Mouse (Mus musculus) stomach, embryonic 15.5 days (tissue): ENCODE measurements at regions not wholly inside any gene's neighbourhood (a gene's known extent, or its start where the extent isn't known, plus 50 kb on each side); places are given as distances from the start of the nearest gene placed in this dataset.

Experiments
- ATAC-seq: fragments of 200-750 bp; cut with Nextera tagmentation; 2 replicates; pipeline ENCODE4 v1.8.0; 2017; ENCODE audit warnings: low read depth, moderate number of reproducible peaks, moderate TSS enrichment; ENCODE audit not compliant: insufficient read depth, low FRiP score
- H3K27ac ChIP-seq: fragments of 300-500 bp; sonication (generic); 2 replicates; pipeline ENCODE4 v1.5.1; 2015; ENCODE audit warnings: mild to moderate bottlenecking, inconsistent platforms
- H3K27me3 ChIP-seq: fragments of 300-500 bp; sonication (generic); replicated peaks from 2 replicates; pipeline ENCODE4 v1.6.1; 2015; ENCODE audit warnings: inconsistent platforms
- H3K36me3 ChIP-seq: fragments of 300-500 bp; sonication (generic); 2 replicates; pipeline ENCODE4 v1.6.1; 2015; ENCODE audit warnings: inconsistent platforms
- H3K4me1 ChIP-seq: fragments of 300-500 bp; sonication (generic); 2 replicates; pipeline ENCODE4 v1.6.1; 2015; ENCODE audit warnings: inconsistent platforms
- H3K4me2 ChIP-seq: fragments of 300-500 bp; sonication (generic); 2 replicates; pipeline ENCODE4 v1.6.1; 2015; ENCODE audit warnings: mild to moderate bottlenecking, inconsistent platforms
- H3K4me3 ChIP-seq: fragments of 300-500 bp; sonication (generic); replicated peaks from 2 replicates; pipeline ENCODE4 v1.5.1; 2015; ENCODE audit warnings: inconsistent platforms
- H3K9ac ChIP-seq: fragments of 300-500 bp; sonication (generic); 2 replicates; pipeline ENCODE4 v1.6.1; 2015; ENCODE audit warnings: inconsistent platforms
- H3K9me3 ChIP-seq: fragments of 300-500 bp; sonication (generic); 2 replicates; pipeline ENCODE4 v1.6.1; 2016; ENCODE audit warnings: inconsistent platforms
- WGBS: fragments of 180-500 bp; shearing (Covaris S2); methylation state at CpG from one replicate; pipeline ENCODE4 v1.1.7; 2015; 5-methylcytosine and 5-hydroxymethylcytosine counted together

DNA sequence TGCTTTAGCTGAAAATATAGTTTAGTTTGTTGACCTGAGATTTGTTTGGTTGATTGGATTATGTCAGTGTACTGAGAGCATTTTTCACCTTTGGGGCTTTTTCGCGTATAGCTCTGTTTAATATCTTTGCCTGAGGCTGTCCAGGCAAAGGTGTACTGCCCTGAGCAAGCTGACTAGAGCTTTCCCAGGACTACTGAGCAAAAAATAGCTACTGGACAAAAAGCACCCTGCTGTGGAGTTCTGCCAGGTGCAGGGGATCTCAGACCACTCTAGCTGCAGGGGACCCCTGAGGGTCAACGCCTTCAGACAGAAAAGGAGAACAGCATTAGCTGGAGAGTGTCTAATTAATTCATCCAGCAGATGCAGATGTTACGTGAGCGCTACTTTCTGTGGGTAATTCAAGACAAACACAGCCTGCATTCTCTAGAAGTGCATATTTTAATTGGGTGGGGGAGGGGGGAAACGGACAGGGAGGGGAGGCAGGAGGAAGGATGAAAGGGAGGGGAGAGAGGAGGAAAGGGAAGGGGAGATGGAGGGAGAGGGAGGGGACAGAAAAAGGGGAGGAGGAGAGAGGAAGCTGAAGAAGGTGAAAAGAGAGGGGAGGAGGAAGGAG is 61.7 kb downstream of the Thnsl1 start:
- no peak overlapping the region for H3K9ac ChIP-seq
- no peaks in the 10 kb centered on the region for H3K27me3 ChIP-seq
- no peaks in the 10 kb centered on the region for H3K9me3 ChIP-seq
- H3K4me2 ChIP-seq: 0 out of 2 replicates have a peak overlapping the region, but pooled peaks have one; percentile 16
- no peaks in the 10 kb centered on the region for H3K4me1 ChIP-seq
- no peak overlapping the region for H3K27ac ChIP-seq
- 19% methylated on average over 6 of the region's 6 CpGs for WGBS
- no peak for ATAC-seq
- no peaks in the 10 kb centered on the region for H3K36me3 ChIP-seq
- H3K4me3 ChIP-seq: no peak overlapping the region

DNA sequence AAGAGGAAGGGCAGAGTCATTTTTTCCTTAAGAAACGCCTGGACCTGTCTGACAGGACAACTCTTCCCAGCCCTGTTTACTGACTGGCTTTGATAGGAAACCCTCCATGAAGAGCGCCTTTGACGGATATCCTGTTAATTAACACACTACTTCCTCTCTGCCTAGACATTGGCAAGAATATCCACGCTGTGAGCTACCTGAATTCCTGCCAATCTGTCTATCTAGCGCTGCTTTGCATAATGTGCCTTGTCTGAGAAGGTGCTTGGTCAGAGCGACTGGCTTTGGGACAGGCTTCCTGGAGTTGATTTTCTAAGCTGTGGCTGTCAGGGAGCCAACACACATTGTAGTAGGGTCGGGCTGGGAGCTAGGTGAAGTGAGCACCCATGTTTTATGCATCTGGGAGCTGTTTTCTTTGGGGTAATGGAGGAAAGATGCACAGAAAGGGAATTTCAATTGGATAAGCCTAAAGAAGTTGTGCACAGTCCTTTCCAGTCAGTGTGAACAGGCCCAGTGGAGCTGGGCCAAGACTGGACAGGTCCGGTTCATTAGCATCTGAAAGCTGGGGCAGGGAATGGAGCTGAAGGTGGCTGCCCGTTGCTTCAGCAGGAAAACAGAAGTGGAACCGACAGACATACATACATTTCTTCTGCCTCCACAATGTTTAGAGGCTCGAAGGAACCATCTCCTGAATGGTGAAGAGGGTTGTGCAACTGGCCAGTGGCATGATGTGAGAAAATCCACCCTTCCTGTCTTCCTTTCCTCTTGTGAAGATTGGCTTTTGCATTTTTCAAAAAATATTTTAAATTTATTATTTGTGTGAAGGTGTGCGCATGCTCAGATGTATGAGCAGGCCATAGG is 64.7 kb downstream of the Thnsl1 start:
- ATAC-seq: no peak
- Histone ChIP-seq H3K4me1 (no peaks in the 10 kb centered on the region), H3K4me2 (no peak overlapping the region), H3K27ac (no peak overlapping the region), H3K4me3 (no peak overlapping the region), H3K9me3 (no peaks in the 10 kb centered on the region), H3K27me3 (no peaks in the 10 kb centered on the region), H3K9ac (no peak overlapping the region), H3K36me3 (no peaks in the 10 kb centered on the region)
- 70% methylated on average over 12 of the region's 12 CpGs for WGBS

DNA sequence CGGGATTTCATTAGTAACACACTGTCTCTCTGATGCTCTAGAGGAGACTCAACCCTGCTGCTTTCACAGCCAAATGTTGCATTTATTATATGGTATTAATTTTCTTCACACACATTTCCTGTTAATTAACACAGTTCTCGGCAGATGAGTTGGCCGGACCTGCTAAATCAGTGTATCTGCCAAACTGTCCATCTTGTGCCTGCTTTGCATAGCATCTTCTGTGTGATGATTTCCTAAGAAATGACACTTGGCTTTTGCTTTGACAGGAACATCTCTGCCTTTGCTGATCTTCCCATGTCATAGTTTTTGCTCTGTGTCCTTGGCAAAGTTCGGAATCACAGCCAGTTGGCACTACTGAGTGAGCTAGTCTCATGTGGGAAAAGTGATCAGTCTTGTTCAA is 67.9 kb downstream of the Thnsl1 start:
- Histone ChIP-seq H3K27ac (no peak overlapping the region), H3K9me3 (no peaks in the 10 kb centered on the region), H3K36me3 (no peaks in the 10 kb centered on the region), H3K4me1 (no peaks in the 10 kb centered on the region), H3K4me3 (no peak overlapping the region), H3K4me2 (no peak overlapping the region), H3K27me3 (no peaks in the 10 kb centered on the region), H3K9ac (no peak overlapping the region)
- WGBS: 85% methylated on average over 4 of the region's 4 CpGs
- ATAC-seq: no peak

- H3K27ac ChIP-seq: no peak overlapping the region
- no peak for ATAC-seq
- H3K27me3 ChIP-seq: no peaks in the 10 kb centered on the region
- 84% methylated on average over 4 of the region's 4 CpGs for WGBS
- H3K9ac ChIP-seq: no peak overlapping the region
- H3K4me3 ChIP-seq: no peak overlapping the region
- H3K4me1 ChIP-seq: no peaks in the 10 kb centered on the region
- H3K4me2 ChIP-seq: no peak overlapping the region
- no peaks in the 10 kb centered on the region for H3K36me3 ChIP-seq
- no peaks in the 10 kb centered on the region for H3K9me3 ChIP-seq
These were observed 69.8 kb downstream of the Thnsl1 start for GRCm38 (mm10) chr2:21275315-21275714.

- Histone ChIP-seq H3K36me3 (no peaks in the 10 kb centered on the region), H3K4me1 (no peaks in the 10 kb centered on the region), H3K4me3 (no peak overlapping the region), H3K27me3 (no peaks in the 10 kb centered on the region), H3K27ac (no peak overlapping the region), H3K4me2 (no peak overlapping the region), H3K9ac (no peak overlapping the region), H3K9me3 (no peaks in the 10 kb centered on the region)
- peak; percentile 56; the same call in 1 of the 2 replicates for ATAC-seq
- 30% methylated on average over 9 of the region's 9 CpGs for WGBS
These were observed 75.4 kb downstream of the Thnsl1 start for GRCm38 (mm10) chr2:21280794-21281420.

DNA sequence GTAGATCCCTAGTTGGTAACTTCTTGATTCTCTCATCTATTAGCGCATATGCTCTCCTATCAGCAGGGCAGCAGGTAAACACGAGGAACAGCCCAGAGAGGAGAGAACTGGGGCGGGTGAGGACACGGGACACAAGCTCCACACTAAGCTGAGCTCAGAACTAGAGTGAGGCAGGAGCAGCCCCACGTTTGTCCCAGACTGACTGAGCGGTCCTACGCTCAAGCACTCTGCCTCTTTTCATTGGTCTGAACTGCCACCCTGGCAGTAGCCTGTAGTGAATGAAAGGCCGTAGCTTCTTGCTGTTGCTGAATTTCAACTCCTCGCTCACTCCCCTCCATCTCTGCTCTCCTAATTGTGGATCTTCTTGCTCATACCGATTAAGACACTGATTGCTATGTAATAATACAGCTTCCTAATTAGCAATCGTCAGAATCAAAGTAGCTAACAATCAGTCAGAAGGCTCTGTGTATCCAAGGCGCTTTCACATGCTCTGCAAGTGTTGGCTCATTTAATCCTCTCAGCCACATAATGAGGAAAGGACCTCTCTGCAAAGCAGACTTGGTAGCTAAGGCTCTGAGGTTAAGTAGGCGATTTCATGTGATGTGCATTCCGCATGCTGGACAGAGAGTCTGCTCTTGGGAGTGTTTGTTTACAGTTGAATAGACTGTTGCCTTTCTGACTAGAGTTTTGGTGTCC is 77.1 kb downstream of the Thnsl1 start:
- 73% methylated on average over 14 of the region's 14 CpGs for WGBS

DNA sequence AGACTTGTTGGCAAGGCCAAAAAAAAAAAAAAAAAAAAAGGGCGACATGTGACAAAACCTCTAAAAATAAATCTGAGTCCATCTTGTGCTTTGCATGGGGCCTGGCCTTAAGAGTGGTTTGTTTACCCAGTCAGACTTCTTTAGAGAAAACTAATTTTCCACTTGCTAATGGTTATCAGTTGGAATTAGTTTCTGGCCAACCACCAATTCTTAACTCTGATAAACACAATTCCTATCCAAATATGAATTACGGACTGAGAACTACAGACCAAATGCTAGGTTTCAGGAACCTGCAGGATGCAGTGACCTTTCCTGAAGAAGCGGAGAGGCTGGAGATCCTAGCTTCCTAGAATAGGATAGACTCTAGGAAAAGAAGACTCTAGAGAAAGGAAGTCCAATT is 79.4 kb downstream of the Thnsl1 start:
- no peaks in the 10 kb centered on the region for H3K4me1 ChIP-seq
- no peak overlapping the region for H3K4me3 ChIP-seq
- H3K9me3 ChIP-seq: no peaks in the 10 kb centered on the region
- H3K9ac ChIP-seq: no peak overlapping the region
- no peak overlapping the region for H3K4me2 ChIP-seq
- no peak overlapping the region for H3K27ac ChIP-seq
- no peaks in the 10 kb centered on the region for H3K27me3 ChIP-seq
- WGBS: 85% methylated on average over 3 of the region's 3 CpGs
- H3K36me3 ChIP-seq: no peaks in the 10 kb centered on the region
- ATAC-seq: no peak

More for the DNA sequence above, 77.1 kb downstream of the Thnsl1 start:
- Histone ChIP-seq H3K9me3 (no peaks in the 10 kb centered on the region), H3K9ac (no peak overlapping the region), H3K4me1 (no peaks in the 10 kb centered on the region), H3K27me3 (no peaks in the 10 kb centered on the region), H3K36me3 (no peaks in the 10 kb centered on the region), H3K4me3 (no peak overlapping the region), H3K4me2 (no peak overlapping the region), H3K27ac (no peak overlapping the region)
- no peak for ATAC-seq

GRCm38 (mm10) chr2:21287786-21288185 is 79.6 kb upstream of the Gpr158 start:
- 75% methylated on average over 13 of the region's 13 CpGs for WGBS
- Histone ChIP-seq H3K36me3 (no peaks in the 10 kb centered on the region), H3K27me3 (no peaks in the 10 kb centered on the region), H3K9ac (no peak overlapping the region), H3K9me3 (no peaks in the 10 kb centered on the region), H3K4me1 (no peaks in the 10 kb centered on the region), H3K27ac (no peak overlapping the region), H3K4me2 (no peak overlapping the region), H3K4me3 (no peak overlapping the region)
- ATAC-seq: no peak

DNA sequence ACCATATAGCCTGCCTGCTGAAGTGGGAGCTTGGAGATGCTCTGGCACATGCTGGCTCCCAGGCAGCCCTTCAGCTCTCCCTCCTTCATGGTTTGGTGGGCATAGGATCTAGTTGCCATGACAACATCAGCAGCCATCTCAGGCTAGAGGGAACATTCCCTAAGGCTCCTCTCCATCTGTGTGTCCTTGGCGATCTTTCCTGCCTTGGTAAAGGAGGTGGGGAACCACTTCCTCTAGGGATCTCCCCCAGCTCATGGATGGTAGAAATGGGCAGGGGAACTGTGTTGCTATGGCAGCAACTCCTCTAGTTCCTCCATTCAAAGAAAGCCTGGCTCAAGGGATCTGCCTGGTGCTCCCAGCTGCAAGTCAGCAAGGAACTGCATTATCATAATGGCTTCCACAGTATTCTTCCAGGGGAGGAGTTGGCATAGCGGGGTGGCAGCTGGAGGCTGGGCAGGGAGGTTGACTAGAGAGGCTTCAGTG is 74.6 kb upstream of the Gpr158 start:
- WGBS: 68% methylated on average over 2 of the region's 2 CpGs
- no peak for ATAC-seq
- Histone ChIP-seq H3K4me1 (no peaks in the 10 kb centered on the region), H3K36me3 (no peaks in the 10 kb centered on the region), H3K9me3 (no peaks in the 10 kb centered on the region), H3K9ac (no peak overlapping the region), H3K4me3 (no peak overlapping the region), H3K27ac (no peak overlapping the region), H3K4me2 (no peak overlapping the region), H3K27me3 (no peaks in the 10 kb centered on the region)

DNA sequence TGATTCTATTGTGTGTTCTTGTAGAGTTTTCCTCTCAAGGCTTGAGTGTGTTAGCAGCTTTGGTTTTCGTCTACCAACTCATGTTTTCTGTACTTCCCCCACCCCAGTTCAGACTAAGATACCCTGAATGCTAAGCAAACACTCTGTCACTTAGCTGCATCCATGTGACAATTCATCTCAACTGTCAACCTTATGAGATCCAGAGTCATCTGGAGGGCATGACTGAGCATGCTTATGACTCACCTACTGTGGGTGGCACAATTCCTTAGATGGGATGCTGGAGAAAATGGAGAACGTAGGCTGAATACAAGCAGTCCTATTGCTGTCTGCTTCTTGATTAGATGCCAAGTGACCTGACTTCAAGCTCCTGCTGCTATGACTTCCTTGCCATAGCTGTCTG is 73.3 kb upstream of the Gpr158 start:
- H3K27me3 ChIP-seq: no peaks in the 10 kb centered on the region
- no peaks in the 10 kb centered on the region for H3K4me1 ChIP-seq
- no peak overlapping the region for H3K27ac ChIP-seq
- ATAC-seq: no peak
- H3K4me2 ChIP-seq: no peak overlapping the region
- no peak overlapping the region for H3K4me3 ChIP-seq
- 57% methylated on average over 2 of the region's 2 CpGs for WGBS
- no peaks in the 10 kb centered on the region for H3K9me3 ChIP-seq
- no peak overlapping the region for H3K9ac ChIP-seq
- no peaks in the 10 kb centered on the region for H3K36me3 ChIP-seq

- no peaks in the 10 kb centered on the region for H3K4me1 ChIP-seq
- H3K27ac ChIP-seq: no peak overlapping the region
- H3K4me2 ChIP-seq: no peak overlapping the region
- H3K4me3 ChIP-seq: no peak overlapping the region
- WGBS: 75% methylated on average over 5 of the region's 5 CpGs
- no peaks in the 10 kb centered on the region for H3K9me3 ChIP-seq
- H3K36me3 ChIP-seq: no peaks in the 10 kb centered on the region
- no peaks in the 10 kb centered on the region for H3K27me3 ChIP-seq
- no peak for ATAC-seq
- H3K9ac ChIP-seq: no peak overlapping the region
These were observed 67.7 kb upstream of the Gpr158 start for GRCm38 (mm10) chr2:21299681-21300080.
